Mouse (Mus musculus) hindbrain, embryonic 11.5 days (tissue): Measurements from ENCODE around the gene Chst11. TPM values are rescaled to one million over a fixed set of nuclear protein-coding genes. Genes with fewer than 3 reads are reported as not detected.

Source experiments
- ATAC-seq: fragments of 200-750 bp; cut with Nextera tagmentation; 2 replicates; pipeline ENCODE4 v1.8.0; 2017; ENCODE audit warnings: mild to moderate bottlenecking, moderate TSS enrichment, moderate library complexity; ENCODE audit not compliant: low FRiP score
- DNase-seq: peaks from one replicate; pipeline ENCODE4 v3.0.0-alpha.2; 2015; ENCODE audit warnings: low spot score
- H3K27ac ChIP-seq: fragments of 300-500 bp; sonication (generic); 2 replicates; pipeline ENCODE4 v1.5.1; 2014; ENCODE audit warnings: mild to moderate bottlenecking, low read depth, low read length
- H3K27me3 ChIP-seq: fragments of 300-500 bp; sonication (generic); 2 replicates; pipeline ENCODE4 v1.6.1; 2014; ENCODE audit warnings: mild to moderate bottlenecking, low read length, moderate library complexity, mixed read lengths; ENCODE audit not compliant: control insufficient read depth, insufficient read depth
- H3K36me3 ChIP-seq: fragments of 300-500 bp; sonication (generic); 2 replicates; pipeline ENCODE4 v1.6.1; 2014; ENCODE audit warnings: mild to moderate bottlenecking, low read length, moderate library complexity, mixed read lengths; ENCODE audit not compliant: control insufficient read depth, insufficient read depth
- H3K4me1 ChIP-seq: fragments of 300-500 bp; sonication (generic); replicated peaks from 2 replicates; pipeline ENCODE4 v1.6.1; 2014; ENCODE audit warnings: low read length, mixed read lengths; ENCODE audit not compliant: control insufficient read depth, insufficient read depth
- H3K4me2 ChIP-seq: fragments of 300-500 bp; sonication (generic); replicated peaks from 2 replicates; pipeline ENCODE4 v1.6.1; 2014; ENCODE audit warnings: mild to moderate bottlenecking, low read depth, low read length
- H3K4me3 ChIP-seq: fragments of 300-500 bp; sonication (generic); 2 replicates; pipeline ENCODE4 v1.5.1; 2014; ENCODE audit warnings: low read depth, low read length
- H3K9ac ChIP-seq: fragments of 300-500 bp; sonication (generic); 2 replicates; pipeline ENCODE4 v1.6.1; 2014; ENCODE audit warnings: low read depth, low read length
- H3K9me3 ChIP-seq: fragments of 300-500 bp; sonication (generic); 2 replicates; pipeline ENCODE4 v1.6.1; 2016; ENCODE audit warnings: low read length; ENCODE audit not compliant: control insufficient read depth
- WGBS: fragments of 180-500 bp; shearing (Covaris S2); extraction: QIAGEN DNeasy Blood & Tissue Kit; methylation state at CpG from one replicate; pipeline ENCODE4 v1.1.7; 2014; 5-methylcytosine and 5-hydroxymethylcytosine counted together
- polyA plus RNA-seq: library from polyadenylated mRNA; unstranded; fragments of >200 nt; fragmentation: Nextera tagmentation; extraction: Ambion mirVana; gene quantifications from 2 replicates; pipeline ENCODE4 v1.2.1, GENCODE M21; 2014

Chst11 gene
- polyA plus RNA-seq, 1 experiment from 2014 or later, result 2.3 TPM

DNA sequence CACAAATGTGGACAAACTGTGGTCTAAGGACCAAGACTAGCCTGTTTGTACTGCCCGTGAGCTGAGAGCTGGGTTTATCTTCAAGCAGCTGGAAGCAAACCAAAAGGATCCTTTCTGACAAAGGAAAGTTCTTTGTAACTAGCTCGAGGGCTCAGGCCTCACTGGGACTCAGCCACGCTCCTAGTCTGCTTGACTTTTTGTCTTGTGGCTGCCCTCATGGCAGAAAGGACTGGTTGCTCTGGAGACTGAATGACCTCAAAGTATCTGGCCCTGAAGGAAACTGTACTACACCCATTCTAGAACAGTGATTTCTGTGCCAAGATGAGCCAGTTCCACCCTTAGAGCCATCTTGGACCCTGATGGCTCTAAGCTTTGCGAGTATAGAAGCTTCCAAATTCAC, 46.3 kb downstream of the Chst11 start:
- H3K27ac ChIP-seq, result no peak overlapping the region

DNA sequence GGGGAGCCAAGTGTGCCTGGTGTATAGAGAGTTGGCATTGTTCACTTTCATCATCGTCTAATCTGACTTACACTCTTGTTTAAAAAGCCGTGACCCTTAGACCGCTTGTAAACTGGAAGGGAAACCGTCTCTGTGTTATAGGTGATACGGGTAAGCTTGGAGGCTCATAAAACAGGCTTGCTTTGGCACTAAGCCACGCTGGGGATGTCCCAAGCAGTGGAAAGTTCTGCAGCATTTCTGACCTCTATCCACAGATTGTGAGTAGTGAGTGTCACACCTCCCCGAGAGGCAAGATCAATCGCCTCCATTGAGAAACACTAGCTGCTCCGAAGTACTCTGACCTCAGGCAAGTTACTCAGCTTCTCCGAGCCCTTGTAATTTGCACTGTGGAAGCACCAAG, 47.3 kb downstream of the Chst11 start:
- Histone ChIP-seq H3K9ac (no peak overlapping the region), H3K27me3 (no peaks in the 10 kb centered on the region), H3K4me2 (no peak overlapping the region), H3K9me3 (no peaks in the 10 kb centered on the region), H3K4me1 (peaks cover 2% of the 10 kb centered on the region; the same call in 1 of the 2 replicates), H3K36me3 (no peaks in the 10 kb centered on the region), H3K27ac (no peak overlapping the region), H3K4me3 (no peak overlapping the region)
- ATAC-seq (no peak), DNase-seq (no peak)
- WGBS, result 81% methylated on average over 10 of the region's 10 CpGs

More for the DNA sequence above, 46.3 kb downstream of the Chst11 start:
- ATAC-seq (no peak), DNase-seq (no peak)
- no peak overlapping the region for H3K4me2 ChIP-seq
- H3K9me3 ChIP-seq, result no peaks in the 10 kb centered on the region
- H3K4me1 ChIP-seq, result peaks cover 2% of the 10 kb centered on the region; the same call in 1 of the 2 replicates
- H3K9ac ChIP-seq, result no peak overlapping the region
- no peak overlapping the region for H3K4me3 ChIP-seq
- no peaks in the 10 kb centered on the region for H3K36me3 ChIP-seq
- H3K27me3 ChIP-seq, result no peaks in the 10 kb centered on the region
- 63% methylated on average over 4 of the region's 4 CpGs for WGBS

DNA sequence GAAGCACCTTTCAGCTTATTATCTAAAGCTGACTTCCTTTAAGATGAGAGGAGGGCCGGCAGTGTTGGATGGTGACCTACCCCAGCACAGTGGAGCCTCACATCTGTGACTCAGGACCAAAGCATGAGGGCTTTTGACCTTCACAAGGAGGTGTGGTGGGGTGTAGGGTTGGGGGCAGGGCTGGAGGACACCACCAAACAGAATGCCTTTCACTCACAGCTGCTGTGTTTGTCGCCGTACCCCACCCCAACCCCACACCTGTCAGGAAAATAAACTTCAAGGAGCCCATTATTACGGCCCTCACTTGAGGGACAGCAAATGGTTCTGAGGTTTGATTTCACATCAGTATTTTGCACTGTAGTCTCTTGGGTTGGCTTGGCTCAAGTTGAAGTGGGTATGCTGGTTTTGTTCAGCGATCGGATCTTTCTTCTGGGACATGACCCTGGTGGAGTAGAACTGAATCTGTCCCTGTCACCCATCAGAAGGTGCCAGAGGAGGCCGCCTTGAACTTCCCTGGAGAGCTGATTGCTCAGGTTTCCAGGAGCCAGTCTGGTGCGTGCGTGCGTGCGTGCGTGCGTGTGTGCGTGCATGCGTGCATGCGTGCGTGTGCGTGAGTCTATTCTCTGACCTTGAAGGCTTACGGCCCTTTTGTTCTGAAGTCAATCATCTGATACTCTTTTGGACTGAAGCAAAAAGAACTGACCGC, 51.2 kb downstream of the Chst11 start:
- ATAC-seq (no peak; the same call in 1 of the 2 replicates), DNase-seq (no peak)
- Histone ChIP-seq H3K9ac (no peak overlapping the region), H3K27ac (no peak overlapping the region), H3K27me3 (no peaks in the 10 kb centered on the region), H3K36me3 (no peaks in the 10 kb centered on the region), H3K9me3 (no peaks in the 10 kb centered on the region), H3K4me1 (no peaks in the 10 kb centered on the region), H3K4me2 (no peak overlapping the region), H3K4me3 (no peak overlapping the region)
- WGBS, result 62% methylated on average over 20 of the region's 20 CpGs

DNA sequence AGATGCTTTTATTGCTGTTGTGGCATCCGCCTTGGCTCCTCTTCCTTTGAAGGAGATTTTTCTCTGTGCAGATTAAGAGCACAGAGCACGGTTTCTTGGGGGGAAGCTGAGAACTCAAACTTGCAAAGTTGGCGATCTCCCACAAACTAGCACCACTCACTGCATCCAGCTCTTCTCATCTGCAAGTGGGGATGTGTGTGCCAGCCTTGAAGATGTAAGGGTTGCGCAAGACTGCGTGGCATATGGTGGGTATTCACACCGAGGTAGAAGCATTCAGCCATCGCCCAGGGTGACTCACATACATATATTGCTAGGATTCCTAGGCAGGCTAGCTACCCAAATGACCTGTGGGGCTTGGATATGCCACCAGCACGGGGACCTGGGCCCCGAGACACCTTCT, 52.9 kb downstream of the Chst11 start:
- H3K4me2 ChIP-seq, result no peak overlapping the region
- no peak for ATAC-seq
- 93% methylated on average over 9 of the region's 9 CpGs for WGBS

DNA sequence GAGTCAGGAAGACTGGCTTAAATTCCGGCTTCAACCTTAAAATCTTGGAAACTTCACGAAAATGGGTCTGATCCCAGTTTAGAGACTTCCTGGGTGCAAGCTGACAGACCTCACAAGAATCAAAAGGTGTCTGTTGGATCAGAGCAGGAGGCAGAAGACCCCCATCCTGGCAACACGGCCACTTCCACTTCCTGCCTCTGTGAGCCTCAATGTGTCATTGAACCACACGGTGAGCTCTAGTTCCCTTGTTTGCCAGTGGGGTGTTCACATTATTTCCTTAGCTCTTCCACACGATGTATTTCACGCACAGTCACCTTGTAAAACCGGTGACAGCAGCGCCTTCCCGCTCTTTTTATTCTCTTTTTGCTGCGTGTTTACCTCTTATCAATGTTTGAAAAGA, 54.1 kb downstream of the Chst11 start:
- ATAC-seq (no peak), DNase-seq (no peak)
- Histone ChIP-seq H3K9ac (no peak overlapping the region), H3K27ac (no peak overlapping the region), H3K4me2 (no peak overlapping the region), H3K27me3 (no peaks in the 10 kb centered on the region), H3K4me3 (no peak overlapping the region), H3K9me3 (no peaks in the 10 kb centered on the region), H3K36me3 (no peaks in the 10 kb centered on the region), H3K4me1 (peaks cover 4% of the 10 kb centered on the region)
- WGBS, result 89% methylated on average over 10 of the region's 10 CpGs

More for the DNA sequence above, 52.9 kb downstream of the Chst11 start:
- DNase-seq, result no peak
- Histone ChIP-seq H3K4me1 (peaks cover 2% of the 10 kb centered on the region), H3K9me3 (no peaks in the 10 kb centered on the region), H3K27ac (no peak overlapping the region), H3K36me3 (no peaks in the 10 kb centered on the region), H3K4me3 (no peak overlapping the region), H3K27me3 (no peaks in the 10 kb centered on the region), H3K9ac (no peak overlapping the region)

DNA sequence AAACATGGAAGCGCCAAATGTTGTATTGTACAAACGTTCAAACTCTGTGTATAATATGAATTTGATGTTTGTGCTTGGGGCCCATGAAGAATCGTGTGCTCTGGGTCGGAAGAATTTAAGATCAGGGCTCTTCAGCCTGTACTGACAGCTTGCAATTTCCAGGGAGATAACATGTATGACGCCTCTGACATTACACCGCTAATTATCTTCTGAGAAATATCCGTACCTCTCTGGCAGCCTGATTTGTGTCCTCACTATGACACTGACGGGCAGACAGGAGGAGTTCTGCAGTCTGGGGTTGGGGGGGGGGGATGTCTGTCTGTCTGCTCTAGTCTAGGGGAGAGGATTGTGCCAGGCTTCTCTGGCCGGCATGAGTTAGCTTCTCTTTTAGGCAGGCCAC, 56.6 kb downstream of the Chst11 start:
- no peak for ATAC-seq
- no peaks in the 10 kb centered on the region for H3K36me3 ChIP-seq
- WGBS, result 79% methylated on average over 9 of the region's 9 CpGs

DNA sequence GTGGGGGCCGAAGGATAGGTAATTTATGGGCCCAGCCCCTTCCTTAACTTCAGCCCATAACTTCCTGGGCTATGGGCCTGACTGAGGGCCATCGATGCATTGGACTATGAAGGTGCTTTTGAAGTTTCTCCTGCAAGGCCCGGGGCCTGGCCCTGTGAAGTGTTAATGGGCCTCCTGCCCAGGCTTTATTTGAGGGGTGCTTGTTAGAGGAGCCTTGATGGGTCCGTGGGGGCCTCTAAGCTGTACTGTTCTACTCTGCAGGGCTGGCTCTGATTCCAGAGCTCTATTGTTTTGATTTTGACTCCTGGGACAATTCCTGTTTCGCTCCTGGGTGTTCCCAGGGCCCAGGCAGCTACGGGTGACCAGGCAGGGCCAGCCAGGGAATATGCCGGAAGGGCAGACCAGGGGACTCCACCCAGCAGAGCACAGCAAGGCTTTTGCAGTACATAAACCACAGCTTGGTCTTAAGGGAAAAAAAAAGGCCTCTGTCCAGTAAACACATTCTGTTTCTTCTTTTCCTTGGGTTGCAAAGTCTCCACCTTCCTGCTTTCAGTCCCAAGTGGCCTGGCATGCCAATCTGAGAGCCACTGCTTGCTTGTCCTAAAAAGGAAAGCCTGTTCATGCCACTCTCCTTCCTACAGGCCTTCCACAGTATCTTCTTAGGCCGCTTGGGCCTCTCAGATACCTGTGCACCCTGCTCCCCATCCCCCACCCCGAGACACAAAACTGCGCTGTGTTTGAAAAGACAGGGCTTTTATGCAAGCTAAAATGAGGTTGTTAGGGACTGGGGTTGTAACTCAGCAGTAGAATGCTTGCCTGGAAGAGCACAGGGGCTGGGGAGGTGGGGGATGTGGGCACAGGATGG, 57.5 kb downstream of the Chst11 start:
- Histone ChIP-seq H3K36me3 (no peaks in the 10 kb centered on the region), H3K9me3 (no peaks in the 10 kb centered on the region), H3K4me1 (peaks cover 4% of the 10 kb centered on the region), H3K27me3 (no peaks in the 10 kb centered on the region), H3K27ac (no peak overlapping the region), H3K4me3 (no peak overlapping the region), H3K4me2 (no peak overlapping the region), H3K9ac (0 out of 2 replicates have a peak overlapping the region, but pooled peaks have one; percentile 36)
- ATAC-seq (peak; percentile 27; the same call in 1 of the 2 replicates), DNase-seq (no peak)
- WGBS, result 30% methylated on average over 10 of the region's 10 CpGs

More for the DNA sequence above, 56.6 kb downstream of the Chst11 start:
- Histone ChIP-seq H3K4me3 (no peak overlapping the region), H3K9me3 (no peaks in the 10 kb centered on the region), H3K4me2 (no peak overlapping the region), H3K9ac (no peak overlapping the region), H3K27ac (no peak overlapping the region), H3K27me3 (no peaks in the 10 kb centered on the region), H3K4me1 (peaks cover 4% of the 10 kb centered on the region)
- no peak for DNase-seq

DNA sequence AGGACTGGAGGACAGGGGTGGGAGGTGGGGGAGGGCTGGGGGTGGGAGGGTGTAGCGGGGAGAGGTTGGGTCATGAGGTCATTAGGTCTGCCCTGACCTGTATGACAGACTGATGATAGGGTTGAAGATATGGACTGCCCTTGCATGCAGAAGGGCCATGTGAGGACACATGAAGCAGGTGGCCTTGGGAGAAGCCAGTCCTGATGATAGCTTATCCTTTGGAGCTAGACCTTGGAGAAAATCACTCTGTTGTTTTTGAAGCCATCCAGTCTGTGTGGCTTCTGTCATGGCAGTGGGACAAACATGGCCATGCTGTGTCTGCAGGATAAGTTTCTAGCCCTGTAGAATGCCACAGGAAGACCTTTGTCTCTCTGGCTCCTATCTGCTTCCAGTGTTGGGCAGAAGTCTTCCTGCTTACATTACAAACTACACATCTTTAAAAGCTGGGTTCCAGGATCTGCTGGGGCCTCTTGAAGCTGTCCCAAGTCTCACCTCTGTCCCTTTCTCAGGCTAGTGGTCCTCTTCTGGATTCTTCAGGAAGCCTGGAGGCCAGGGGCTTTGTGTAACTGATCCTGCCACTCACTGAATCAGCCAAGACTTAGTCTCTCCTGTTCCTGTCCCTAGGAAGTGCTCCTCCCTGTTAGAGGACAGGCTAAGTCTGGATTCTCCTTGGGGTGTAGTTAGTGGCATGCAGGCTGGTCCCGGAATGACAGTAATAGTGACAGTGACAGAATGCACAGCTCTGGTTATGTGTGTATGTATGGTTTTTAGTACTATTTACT, 58.4 kb downstream of the Chst11 start:
- DNase-seq, result no peak
- Histone ChIP-seq H3K27ac (no peak overlapping the region), H3K27me3 (no peaks in the 10 kb centered on the region), H3K36me3 (no peaks in the 10 kb centered on the region), H3K9ac (no peak overlapping the region), H3K4me2 (no peak overlapping the region), H3K4me1 (peaks cover 4% of the 10 kb centered on the region), H3K4me3 (no peak overlapping the region), H3K9me3 (no peaks in the 10 kb centered on the region)
- 0 out of 2 replicates have a peak, but pooled peaks have one; percentile 19 for ATAC-seq
- WGBS, result 57% methylated on average over 2 of the region's 2 CpGs
